Mouse (Mus musculus): Measurements from ENCODE around the gene Defb45.

Defb45 gene

DNA sequence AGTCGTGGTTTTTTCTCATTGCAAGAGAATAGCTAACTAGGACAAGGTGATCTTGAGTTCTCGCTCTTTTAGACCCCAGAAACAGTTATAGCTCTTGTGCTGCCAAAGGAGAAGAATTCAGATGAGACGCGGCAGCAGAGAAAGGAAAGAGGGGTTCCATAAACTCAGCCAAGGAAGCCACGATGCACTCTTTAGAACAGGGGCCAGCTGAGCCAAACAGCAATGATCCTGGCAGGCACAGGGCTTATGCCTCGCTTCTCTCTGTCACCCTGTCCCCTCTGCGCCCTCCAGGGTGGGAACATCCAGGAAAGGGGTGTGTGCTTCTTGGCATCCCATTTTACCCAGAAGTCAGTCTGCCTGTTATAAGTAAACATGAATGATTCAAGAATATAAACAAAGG, at the start of gene Defb45:
Gene Defb45, minus strand, starts transcription at position 101 of the 400 bp plus-strand sequence.
- DNase-seq: no peak

GRCm38 (mm10) chr2:152639406-152640113, 40.4 kb upstream of the Defb45 start:
- DNase-seq: no peak

DNA sequence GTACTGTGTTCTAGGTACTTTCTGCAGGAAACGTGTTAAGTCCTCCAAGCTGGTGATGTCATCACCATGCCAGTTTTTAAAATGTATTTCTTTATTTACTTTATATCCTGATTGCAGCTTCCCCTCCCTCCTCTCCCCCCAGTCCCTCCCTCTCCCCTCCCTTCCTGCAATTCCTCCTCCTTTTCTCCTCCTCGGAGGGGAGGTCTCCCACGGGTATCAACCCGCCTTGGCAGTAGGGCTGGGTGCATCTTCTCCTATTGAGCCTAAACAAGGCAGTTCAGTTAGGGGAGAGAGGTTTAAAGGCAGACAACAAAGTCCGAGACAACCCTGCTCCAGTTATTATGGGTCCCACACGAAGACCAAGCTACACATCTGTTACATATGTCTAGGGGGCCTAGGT, 39.7 kb upstream of the Defb45 start:
- no peak for DNase-seq

- no peak for DNase-seq
Measured at GRCm38 (mm10) chr2:152637381-152637780, 38.2 kb upstream of the Defb45 start.

GRCm38 (mm10) chr2:152637006-152637322, 37.8 kb upstream of the Defb45 start:
- DNase-seq: no peak

GRCm38 (mm10) chr2:152636246-152637005, 37.2 kb upstream of the Defb45 start:
- DNase-seq: no peak

- DNase-seq: no peak
Measured at GRCm38 (mm10) chr2:152634311-152634710, 35.1 kb upstream of the Defb45 start.

DNA sequence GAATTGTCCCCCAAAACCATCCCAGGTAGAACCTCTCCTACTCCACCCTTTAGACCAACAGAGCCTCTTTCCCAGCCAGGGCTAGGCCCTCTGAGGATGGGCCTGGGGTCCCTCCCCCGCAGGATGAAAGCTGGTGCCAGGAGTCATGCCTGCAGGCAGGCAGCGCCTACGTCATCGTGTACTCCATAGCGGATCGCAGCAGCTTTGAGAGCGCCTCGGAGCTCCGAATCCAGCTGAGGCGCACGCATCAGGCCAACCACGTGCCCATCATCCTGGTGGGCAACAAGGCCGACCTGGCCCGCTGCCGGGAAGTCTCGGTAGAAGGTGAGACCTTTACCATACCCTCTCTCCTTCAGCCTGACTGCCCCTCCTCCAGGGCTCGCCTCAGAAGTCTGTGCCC, 34.1 kb upstream of the Defb45 start:
- DNase-seq: no peak

- no peak for DNase-seq
Measured at GRCm38 (mm10) chr2:152629904-152630303, 30.7 kb upstream of the Defb45 start.

DNA sequence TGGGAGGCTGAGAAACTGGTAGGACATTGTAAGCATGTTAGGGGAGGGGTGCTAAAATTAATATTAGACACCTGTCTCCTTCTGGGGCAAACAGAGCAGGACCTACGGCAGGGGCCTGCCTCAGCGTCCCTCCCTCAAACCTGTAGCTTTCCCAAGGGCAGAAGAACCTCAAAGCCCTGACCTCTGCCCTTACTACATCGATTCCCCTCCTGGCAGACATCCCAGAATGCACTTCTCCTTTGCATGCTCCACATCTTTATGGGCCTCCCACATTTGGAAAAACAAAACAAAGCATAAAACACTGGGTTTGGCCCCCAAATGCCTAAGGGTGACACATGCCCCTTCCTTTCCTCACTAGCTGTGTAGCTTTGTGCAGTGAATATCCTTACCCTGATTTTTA, 30.0 kb upstream of the Defb45 start:
- DNase-seq: no peak

GRCm38 (mm10) chr2:152628066-152628465, 28.9 kb upstream of the Defb45 start:
- DNase-seq: no peak

DNA sequence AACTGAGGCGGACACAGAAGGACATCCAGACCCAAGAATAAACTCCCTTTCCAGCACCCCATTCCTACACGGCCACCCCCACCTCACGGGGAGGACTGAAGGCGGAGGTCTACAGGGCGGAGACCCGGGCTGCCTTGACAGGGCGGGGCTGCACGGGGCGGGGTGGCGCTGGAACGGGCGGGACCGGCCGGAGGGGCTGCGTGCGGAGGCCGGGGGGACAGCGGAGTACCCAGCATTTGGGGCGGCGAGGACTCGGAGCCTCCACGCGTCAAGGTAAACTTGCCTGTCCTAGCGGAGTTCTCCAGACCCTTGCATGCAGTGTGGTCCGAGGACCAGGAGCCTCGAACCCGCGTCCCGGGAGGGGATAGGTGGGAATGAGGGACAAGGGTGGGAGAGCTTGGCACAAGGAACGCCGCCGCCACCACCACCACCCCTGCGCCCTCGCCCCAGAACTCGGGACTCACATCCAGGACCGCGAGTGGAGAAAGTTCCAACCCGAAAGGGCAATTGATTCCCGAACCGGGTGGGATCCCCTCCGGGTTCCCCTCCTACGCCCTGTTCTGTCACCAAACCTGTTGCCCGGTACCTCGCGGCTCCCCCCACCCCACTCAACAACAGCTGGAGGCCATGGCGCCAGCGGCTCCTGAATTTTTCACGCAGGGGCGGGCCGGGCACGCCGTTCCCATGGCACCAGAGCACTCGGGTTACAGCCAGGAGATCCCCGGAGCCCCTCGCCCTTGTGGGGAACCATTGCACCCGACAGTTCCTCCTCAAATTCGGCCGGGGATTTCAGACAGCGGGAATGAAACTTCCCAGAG, 27.8 kb upstream of the Defb45 start, which contains the start of gene Rem1:
Gene Rem1, plus strand, starts transcription at position 178 of the 818 bp plus-strand sequence.
- no peak for DNase-seq

DNA sequence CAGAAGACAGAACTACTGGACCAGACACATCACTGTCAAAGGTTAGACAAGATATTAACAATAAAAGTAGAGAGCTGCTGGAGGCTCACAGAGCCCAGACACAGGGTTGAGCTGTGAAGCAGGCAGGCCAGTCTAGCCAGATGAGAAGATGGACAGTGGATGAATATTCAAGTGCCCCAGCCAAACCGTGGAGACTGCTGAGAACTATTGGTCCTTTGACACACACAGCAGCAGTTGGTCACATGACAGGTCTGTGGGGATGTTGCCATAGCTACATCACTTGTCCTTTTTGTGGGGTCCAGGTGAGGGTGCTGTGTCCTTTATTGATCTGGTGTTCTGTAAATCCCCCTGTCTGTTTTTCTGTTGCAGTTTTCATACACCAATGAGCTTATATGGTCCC, 26.1 kb upstream of the Defb45 start:
- DNase-seq: no peak

- DNase-seq: no peak
Measured at GRCm38 (mm10) chr2:152624566-152624965, 25.4 kb upstream of the Defb45 start.

DNA sequence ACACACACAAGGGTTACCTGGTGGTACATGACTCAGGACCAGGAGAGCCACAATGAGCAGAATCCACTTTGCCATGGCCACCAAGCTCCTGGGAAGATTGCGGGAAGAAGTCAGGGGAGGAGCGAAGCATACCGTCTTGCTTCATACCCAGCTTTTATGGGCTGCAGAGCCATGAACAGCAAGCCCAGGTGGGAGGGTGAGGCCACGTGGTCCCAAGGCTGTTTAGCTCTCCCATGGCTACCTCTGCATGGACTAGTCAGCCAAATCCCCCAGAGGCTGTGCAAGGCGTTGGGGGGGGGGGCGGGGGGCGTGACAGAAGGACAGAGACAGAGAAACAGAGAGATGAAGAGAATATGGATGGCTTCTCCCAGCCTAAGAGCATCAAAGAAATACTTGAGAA, 23.8 kb upstream of the Defb45 start, which contains the start of gene Defb25:
Gene Defb25, minus strand, starts transcription at position 101 of the 400 bp plus-strand sequence.
- no peak for DNase-seq

DNA sequence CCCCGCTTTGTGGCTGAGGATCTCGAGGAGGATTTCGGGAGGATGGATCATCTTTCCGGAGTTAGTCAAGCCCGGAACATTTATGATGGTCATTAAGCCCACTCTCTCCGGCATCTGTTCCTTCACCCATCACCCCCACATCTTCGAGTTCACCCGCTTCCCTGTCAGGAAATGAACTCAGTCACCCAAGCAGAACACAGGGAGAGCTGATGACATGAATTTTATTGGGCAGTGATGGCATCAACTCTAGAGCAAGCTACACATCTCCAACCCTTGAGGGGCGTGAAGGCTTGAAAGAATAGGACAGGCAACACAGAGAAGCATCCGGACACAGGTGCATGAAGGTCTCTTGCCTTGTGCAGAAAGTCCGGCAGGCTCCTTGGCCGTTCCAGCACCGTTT, 23.0 kb upstream of the Defb45 start:
- no peak for DNase-seq

- no peak for DNase-seq
Measured at GRCm38 (mm10) chr2:152620367-152621134, 21.4 kb upstream of the Defb45 start.

GRCm38 (mm10) chr2:152617374-152617773, 18.2 kb upstream of the Defb45 start:
- no peak for DNase-seq

DNA sequence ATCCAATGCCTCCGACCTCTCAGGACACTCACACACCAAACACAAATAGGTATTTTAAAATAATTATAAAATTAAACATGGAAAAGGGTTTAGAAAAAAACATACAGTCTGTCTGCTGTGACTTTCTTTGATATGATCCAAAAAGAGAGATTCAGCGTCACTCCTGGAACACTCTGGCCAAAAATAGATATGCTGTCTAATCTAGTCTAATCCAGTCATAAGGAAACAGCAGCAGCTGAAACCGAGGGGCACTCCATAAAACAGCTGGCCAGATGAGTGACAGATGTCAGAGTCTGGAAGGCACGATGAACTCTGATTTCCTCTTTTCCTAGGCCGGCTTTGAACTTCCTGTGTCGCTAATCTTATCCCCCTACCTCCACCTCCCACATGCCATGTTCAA, 17.3 kb upstream of the Defb45 start:
- DNase-seq: no peak

DNA sequence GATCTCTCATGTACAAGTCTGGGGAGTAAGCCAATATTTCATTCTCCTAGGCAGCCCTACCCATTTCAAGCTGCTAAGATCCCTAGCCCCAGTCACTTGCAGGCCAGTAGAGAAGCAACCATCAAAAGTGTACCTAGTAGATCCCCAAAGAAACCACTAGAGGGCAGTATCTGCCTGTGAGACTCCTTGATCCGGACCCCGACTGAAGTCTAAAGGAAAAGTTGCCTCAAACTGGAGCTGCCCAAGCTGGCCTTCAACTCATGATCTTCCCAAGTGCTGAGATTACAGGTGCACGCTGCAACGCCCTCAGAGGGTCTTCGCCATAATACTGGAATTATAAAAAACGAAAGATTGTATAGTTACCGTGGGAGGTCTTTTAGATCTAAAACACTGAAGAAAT, 16.4 kb upstream of the Defb45 start:
- peak; percentile 20 for DNase-seq

DNA sequence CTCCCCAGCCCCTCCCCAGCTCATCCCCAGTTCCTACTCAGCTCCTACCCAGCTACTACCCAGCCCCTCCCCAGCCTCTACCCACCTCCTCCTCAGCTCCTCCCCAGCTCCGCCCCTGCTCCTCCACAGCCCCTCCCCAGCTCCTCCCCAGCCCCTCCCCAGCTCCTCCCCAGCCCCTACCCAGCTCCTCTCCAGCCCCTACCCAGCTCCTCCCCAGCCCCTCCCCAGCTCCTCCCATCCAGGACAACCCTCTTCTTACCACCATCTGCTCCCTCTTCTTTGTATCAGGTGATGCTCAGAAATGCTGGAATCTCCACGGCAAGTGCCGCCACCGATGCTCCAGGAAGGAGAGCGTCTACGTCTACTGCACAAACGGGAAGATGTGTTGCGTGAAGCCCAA, 13.0 kb upstream of the Defb45 start:
- no peak for DNase-seq

GRCm38 (mm10) chr2:152608719-152609118, 9.5 kb upstream of the Defb45 start:
- DNase-seq: no peak

- DNase-seq: no peak
Measured at GRCm38 (mm10) chr2:152607746-152608145, 8.5 kb upstream of the Defb45 start.

All from cerebellum, adult 8-10 months (tissue).